Mouse (Mus musculus): ENCODE measurements around the gene Rfx4.

GRCm38 (mm10) chr10:84756435-84757095 lies 703 bp downstream of the Rfx4 start:
- no peak for TF ChIP-seq CTCF (IDR thresholded peaks at IDR 0.05; ENCODE audit: borderline replicate concordance, insufficient read depth, low read length)
- TF ChIP-seq POLR2A (IDR thresholded peaks at IDR 0.05; ENCODE audit: low read depth, low read length): no peak

Measured in embryonic fibroblast, embryonic 13.5 days (primary cell).